Mouse (Mus musculus) kidney, embryonic 16.5 days (tissue): ENCODE measurements around the gene Tfcp2. TPM values are rescaled to one million over a fixed set of nuclear protein-coding genes. Genes with fewer than 3 reads are reported as not detected.
A peak's percentile ranks its signal among the peaks of the same experiment; 100 is the strongest.
"Not testable (repeated sequence)": the region's sequence is repeated elsewhere in the genome, so short reads cannot be mapped to it uniquely, and the experiment has no call there.

Experiments
- ATAC-seq: fragments of 200-750 bp; cut with Nextera tagmentation; 2 replicates; pipeline ENCODE4 v1.8.0; 2017; ENCODE audit warnings: moderate TSS enrichment; ENCODE audit not compliant: low FRiP score, low TSS enrichment
- H3K27ac ChIP-seq: fragments of 300-500 bp; sonication (generic); 2 replicates; pipeline ENCODE4 v1.5.1; 2014; ENCODE audit warnings: low read length
- H3K27me3 ChIP-seq: fragments of 300-500 bp; sonication (generic); 2 replicates; pipeline ENCODE4 v1.6.1; 2014; ENCODE audit warnings: low read length, control low read depth, mixed read lengths; ENCODE audit not compliant: insufficient read depth
- H3K36me3 ChIP-seq: fragments of 300-500 bp; sonication (generic); 2 replicates; pipeline ENCODE4 v1.6.1; 2014; ENCODE audit warnings: low read length, control low read depth, mixed read lengths; ENCODE audit not compliant: insufficient read depth
- H3K4me1 ChIP-seq: fragments of 300-500 bp; sonication (generic); 2 replicates; pipeline ENCODE4 v1.6.1; 2014; ENCODE audit warnings: low read length, control low read depth, mixed read lengths; ENCODE audit not compliant: insufficient read depth
- H3K4me2 ChIP-seq: fragments of 300-500 bp; sonication (generic); replicated peaks from 2 replicates; pipeline ENCODE4 v1.6.1; 2014; ENCODE audit warnings: low read depth, low read length
- H3K4me3 ChIP-seq: fragments of 300-500 bp; sonication (generic); 2 replicates; pipeline ENCODE4 v1.5.1; 2014; ENCODE audit warnings: mild to moderate bottlenecking, low read length
- H3K9ac ChIP-seq: fragments of 300-500 bp; sonication (generic); replicated peaks from 2 replicates; pipeline ENCODE4 v1.6.1; 2014; ENCODE audit warnings: low read length
- H3K9me3 ChIP-seq: fragments of 300-500 bp; sonication (generic); 2 replicates; pipeline ENCODE4 v1.6.1; 2016; ENCODE audit warnings: low read length, control low read depth
- WGBS: fragments of 180-500 bp; shearing (Covaris S2); extraction: QIAGEN DNeasy Blood & Tissue Kit; methylation state at CpG from one replicate; pipeline ENCODE4 v1.1.7; 2014; 5-methylcytosine and 5-hydroxymethylcytosine counted together
- polyA plus RNA-seq: library from polyadenylated mRNA; unstranded; fragments of >200 nt; fragmentation: Nextera tagmentation; extraction: Ambion mirVana; gene quantifications from 2 replicates; pipeline ENCODE4 v1.2.1, GENCODE M21; 2015

The Tfcp2 gene
- polyA plus RNA-seq, 1 experiment from 2014 or later, result 37.5 TPM

DNA sequence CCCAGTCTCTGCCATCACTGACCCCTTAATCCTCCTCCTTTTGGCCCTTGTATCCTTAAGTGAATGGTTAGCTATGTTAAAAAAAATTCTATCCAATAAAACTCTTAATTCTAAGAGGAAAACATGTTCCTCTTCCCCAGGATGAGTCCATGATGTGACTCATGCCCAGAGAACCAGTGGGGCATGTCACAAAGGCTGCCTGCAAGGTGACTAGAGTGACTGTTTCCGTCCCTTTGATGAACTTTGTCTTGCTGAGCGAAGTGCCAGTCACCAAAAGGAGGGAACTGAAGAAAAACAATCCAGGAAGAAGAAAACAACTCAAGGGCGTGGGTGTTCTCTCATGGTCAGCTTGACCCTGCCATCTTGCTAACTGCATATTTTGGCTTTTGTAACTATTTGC, 17.4 kb upstream of the Tfcp2 start:
- WGBS, result 41% methylated on average over 3 of the region's 3 CpGs
- H3K4me3 ChIP-seq, result no peak overlapping the region
- H3K36me3 ChIP-seq, result no peaks in the 10 kb centered on the region
- no peak overlapping the region for H3K9ac ChIP-seq
- H3K9me3 ChIP-seq, result no peaks in the 10 kb centered on the region
- no peak overlapping the region for H3K27ac ChIP-seq
- H3K27me3 ChIP-seq, result no peaks in the 10 kb centered on the region
- no peak for ATAC-seq
- no peak overlapping the region for H3K4me2 ChIP-seq
- H3K4me1 ChIP-seq, result 0 out of 2 replicates have a peak, but pooled peaks cover 5% of the 10 kb centered on the region

DNA sequence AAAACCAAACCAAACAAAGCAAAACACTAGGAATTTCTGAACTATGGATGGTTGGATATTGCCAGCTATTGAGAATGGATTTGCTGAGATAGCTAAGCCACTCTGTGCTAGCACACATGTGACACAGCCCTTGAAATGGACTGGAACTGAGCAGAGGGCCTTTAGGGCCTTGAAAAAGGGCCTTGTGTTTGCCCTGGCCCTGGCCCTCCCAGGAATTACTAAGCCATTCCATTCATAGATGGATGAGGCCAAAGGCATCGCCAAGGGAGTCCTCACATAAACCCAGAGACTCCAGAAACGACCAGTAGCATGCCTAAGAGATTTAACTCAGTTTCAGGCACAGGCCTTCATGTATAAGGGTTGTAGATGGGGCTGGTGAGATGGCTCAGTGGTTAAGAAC, 14.7 kb upstream of the Tfcp2 start:
- H3K36me3 ChIP-seq, result no peaks in the 10 kb centered on the region
- H3K4me1 ChIP-seq, result no peaks in the 10 kb centered on the region
- H3K27ac ChIP-seq, result no peak overlapping the region
- H3K9me3 ChIP-seq, result no peaks in the 10 kb centered on the region
- H3K4me2 ChIP-seq, result no peak overlapping the region
- H3K9ac ChIP-seq, result no peak overlapping the region
- ATAC-seq, result no peak
- WGBS, result 68% methylated on average over 2 of the region's 2 CpGs
- no peak overlapping the region for H3K4me3 ChIP-seq
- H3K27me3 ChIP-seq, result no peaks in the 10 kb centered on the region

GRCm38 (mm10) chr15:100557705-100558433, 6.1 kb upstream of the Tfcp2 start:
- H3K36me3 ChIP-seq, result no peaks in the 10 kb centered on the region
- H3K27ac ChIP-seq, result no peak overlapping the region
- H3K4me3 ChIP-seq, result no peak overlapping the region
- no peak overlapping the region for H3K4me2 ChIP-seq
- no peaks in the 10 kb centered on the region for H3K27me3 ChIP-seq
- no peak for ATAC-seq
- H3K4me1 ChIP-seq, result no peaks in the 10 kb centered on the region
- H3K9ac ChIP-seq, result no peak overlapping the region
- WGBS, result 73% methylated on average over 5 of the region's 5 CpGs
- no peaks in the 10 kb centered on the region for H3K9me3 ChIP-seq

DNA sequence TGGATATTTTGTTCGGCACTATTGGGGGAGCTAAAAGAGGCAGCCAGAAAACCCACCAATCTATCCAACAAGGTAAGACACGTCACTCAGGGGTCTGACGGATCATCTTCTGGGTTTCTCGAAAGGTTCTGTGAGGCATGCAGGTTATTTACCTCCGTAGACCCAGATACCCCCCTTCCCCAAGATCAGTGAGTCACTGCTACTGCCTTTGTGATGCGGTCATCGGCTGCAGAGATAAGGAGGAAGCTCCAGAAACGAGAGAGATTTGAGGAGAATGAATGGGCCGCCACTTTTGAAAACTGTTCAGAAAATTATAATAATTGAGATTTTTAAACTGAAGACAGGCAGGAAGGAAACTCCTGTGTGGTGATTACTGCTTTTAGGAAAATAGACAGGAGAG, 4.6 kb upstream of the Tfcp2 start:
- 89% methylated on average over 9 of the region's 9 CpGs for WGBS
- Histone ChIP-seq H3K4me2 (no peak overlapping the region), H3K9ac (no peak overlapping the region), H3K4me3 (no peak overlapping the region), H3K9me3 (no peaks in the 10 kb centered on the region), H3K27ac (no peak overlapping the region), H3K27me3 (no peaks in the 10 kb centered on the region), H3K4me1 (peaks cover 4% of the 10 kb centered on the region; the same call in 1 of the 2 replicates), H3K36me3 (no peaks in the 10 kb centered on the region)
- no peak for ATAC-seq

DNA sequence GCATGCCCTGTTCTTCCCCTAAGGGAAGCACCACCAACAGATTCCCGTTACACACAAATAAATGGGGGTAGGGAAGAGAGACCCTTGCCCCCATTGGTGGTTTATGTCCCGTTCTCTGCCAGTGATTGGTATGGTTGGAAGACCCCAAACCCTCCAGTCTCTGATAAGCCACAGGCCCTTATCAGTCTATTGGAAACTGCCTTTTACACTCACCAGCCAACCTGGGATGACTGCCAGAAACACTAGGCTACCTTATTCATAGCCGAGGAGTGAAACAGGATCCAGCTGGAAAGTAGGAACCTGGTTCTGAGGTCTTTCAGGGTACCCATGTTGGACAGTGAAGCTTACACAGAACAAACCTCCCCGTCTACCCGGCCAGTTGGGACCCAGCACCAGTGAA, 4.2 kb upstream of the Tfcp2 start:
- ATAC-seq, result no peak
- H3K9me3 ChIP-seq, result no peaks in the 10 kb centered on the region
- H3K36me3 ChIP-seq, result no peaks in the 10 kb centered on the region
- H3K4me1 ChIP-seq, result peaks cover 4% of the 10 kb centered on the region; the same call in 1 of the 2 replicates
- no peak overlapping the region for H3K9ac ChIP-seq
- H3K27me3 ChIP-seq, result no peaks in the 10 kb centered on the region
- H3K4me3 ChIP-seq, result no peak overlapping the region
- WGBS, result 86% methylated on average over 5 of the region's 5 CpGs
- H3K4me2 ChIP-seq, result no peak overlapping the region
- H3K27ac ChIP-seq, result no peak overlapping the region

DNA sequence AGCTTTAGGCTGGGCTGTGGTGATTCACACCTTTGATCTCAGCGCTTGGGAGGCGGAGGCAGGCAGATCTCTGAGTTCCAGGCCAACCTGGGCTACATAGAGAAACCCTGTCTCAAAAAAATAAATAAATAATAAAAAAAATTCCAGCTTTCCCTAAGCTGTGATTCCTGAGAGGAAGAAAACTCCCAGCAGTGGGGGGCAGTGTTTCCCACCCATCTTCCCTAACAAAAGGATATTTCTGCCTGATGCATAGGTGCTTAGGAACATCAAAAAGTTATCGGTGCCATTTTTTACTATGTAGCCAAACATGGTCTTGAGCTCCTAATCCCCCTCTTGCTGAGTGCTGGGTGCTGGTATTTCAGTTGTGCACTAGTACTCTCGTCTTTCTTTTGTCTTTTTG, 1.5 kb downstream of the Tfcp2 start:
- Histone ChIP-seq H3K4me2 (peak overlapping the region; percentile 82), H3K4me1 (peaks cover 12% of the 10 kb centered on the region), H3K9me3 (peaks cover 3% of the 10 kb centered on the region; the same call in 1 of the 2 replicates), H3K36me3 (peaks cover 16% of the 10 kb centered on the region), H3K4me3 (peak overlapping the region; percentile 85), H3K27me3 (no peaks in the 10 kb centered on the region), H3K27ac (no peak overlapping the region), H3K9ac (0 out of 2 replicates have a peak overlapping the region, but pooled peaks have one; percentile 86)
- no peak for ATAC-seq
- 92% methylated on average over 4 of the region's 4 CpGs for WGBS

GRCm38 (mm10) chr15:100543651-100544030, 8.2 kb downstream of the Tfcp2 start:
- H3K36me3 ChIP-seq, result peaks cover 31% of the 10 kb centered on the region
- not testable (repeated sequence) for H3K27ac ChIP-seq, H3K9ac ChIP-seq, H3K4me2 ChIP-seq, H3K4me1 ChIP-seq, H3K27me3 ChIP-seq, H3K4me3 ChIP-seq, H3K9me3 ChIP-seq, ATAC-seq
- WGBS, result 98% methylated on average over 14 of the region's 14 CpGs

DNA sequence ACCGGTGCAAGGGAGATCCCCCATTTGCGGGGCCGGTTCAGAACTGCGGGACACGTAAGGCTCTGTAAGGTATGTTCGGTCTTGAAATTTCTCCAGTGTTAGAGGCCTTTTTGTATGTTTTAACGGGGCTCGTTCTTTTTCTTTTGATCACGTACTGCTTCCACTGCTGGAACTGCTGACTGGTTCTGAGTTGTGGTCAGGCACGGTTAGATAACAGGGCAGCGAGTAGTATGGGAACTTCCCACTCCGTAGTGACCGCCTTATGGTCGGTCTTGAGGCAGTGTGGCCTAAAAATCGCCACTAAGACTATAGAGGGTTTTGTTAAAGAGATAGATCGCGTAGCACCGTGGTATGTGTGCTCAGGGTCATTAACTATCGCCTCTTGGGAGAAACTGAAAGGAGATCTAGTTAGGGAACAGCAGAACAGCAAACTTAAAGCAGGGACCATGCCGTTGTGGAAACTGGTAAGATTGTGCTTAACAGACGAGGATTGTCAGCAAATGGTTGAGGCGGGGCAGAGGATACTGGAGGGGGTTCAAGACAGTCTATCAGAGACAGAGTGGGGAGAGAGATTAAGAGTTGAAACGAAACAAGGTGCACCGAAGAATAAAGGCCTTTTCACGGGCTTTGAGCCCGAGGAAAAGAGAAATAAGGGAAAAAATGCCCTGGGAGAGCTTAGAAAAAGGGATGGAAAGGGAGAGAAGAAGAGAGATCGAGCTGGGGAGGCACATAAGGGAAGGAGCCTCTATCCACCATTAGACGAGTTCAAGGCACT, 8.7 kb downstream of the Tfcp2 start:
- not testable (repeated sequence) for ATAC-seq, H3K4me1 ChIP-seq, H3K9me3 ChIP-seq

DNA sequence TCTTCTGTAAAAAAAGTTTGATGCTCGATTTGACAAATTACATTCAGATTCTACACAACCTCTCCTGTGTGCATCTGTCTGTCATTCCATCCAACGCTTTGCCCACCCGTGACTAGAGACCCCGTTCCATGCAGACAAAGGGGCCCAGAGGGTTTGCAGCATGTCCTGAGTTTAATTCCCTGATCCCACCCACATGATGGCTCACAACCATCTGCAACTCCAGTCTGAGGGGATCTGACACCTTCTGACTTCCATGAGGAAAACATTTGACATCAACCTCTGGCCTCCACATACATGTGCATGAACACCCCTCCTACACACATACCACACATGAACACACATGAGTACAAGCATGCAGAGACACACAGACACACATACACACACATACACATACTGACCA, 10.4 kb downstream of the Tfcp2 start:
- Histone ChIP-seq H3K27me3 (no peaks in the 10 kb centered on the region), H3K4me1 (no peaks in the 10 kb centered on the region), H3K36me3 (peaks cover 24% of the 10 kb centered on the region), H3K27ac (no peak overlapping the region), H3K4me2 (no peak overlapping the region), H3K9ac (no peak overlapping the region), H3K9me3 (peaks cover 3% of the 10 kb centered on the region; the same call in 1 of the 2 replicates), H3K4me3 (no peak overlapping the region)
- no peak for ATAC-seq
- 94% methylated on average over 4 of the region's 4 CpGs for WGBS

More for the DNA sequence above, 8.7 kb downstream of the Tfcp2 start:
- not testable (repeated sequence) for H3K9ac ChIP-seq, H3K4me2 ChIP-seq, H3K4me3 ChIP-seq, H3K27ac ChIP-seq, H3K27me3 ChIP-seq
- peaks cover 25% of the 10 kb centered on the region for H3K36me3 ChIP-seq
- WGBS, result 97% methylated on average over 25 of the region's 28 CpGs

GRCm38 (mm10) chr15:100541001-100541400, 10.8 kb downstream of the Tfcp2 start:
- not testable (repeated sequence) for H3K9ac ChIP-seq, H3K4me1 ChIP-seq, H3K9me3 ChIP-seq, H3K27ac ChIP-seq, H3K4me2 ChIP-seq, H3K27me3 ChIP-seq, H3K4me3 ChIP-seq, ATAC-seq
- peaks cover 26% of the 10 kb centered on the region for H3K36me3 ChIP-seq
- 94% methylated on average over 1 of the region's 1 CpGs for WGBS
